Mouse (Mus musculus): ENCODE data around the gene 1810055G02Rik.
A peak's percentile ranks its signal among the peaks of the same experiment; 100 is the strongest.

Gene 1810055G02Rik

GRCm38 (mm10) chr19:3695006-3695405 lies 13.1 kb upstream of the 1810055G02Rik start:
- DNase-seq (ENCODE audit: low read depth, low spot score), result no peak

- DNase-seq (ENCODE audit: low read depth, low spot score), result no peak
These were observed 12.6 kb upstream of the 1810055G02Rik start for GRCm38 (mm10) chr19:3695471-3695870.

GRCm38 (mm10) chr19:3695976-3696375 lies 12.1 kb upstream of the 1810055G02Rik start:
- DNase-seq (ENCODE audit: low read depth, low spot score), result no peak

GRCm38 (mm10) chr19:3698035-3698434 lies 10.1 kb upstream of the 1810055G02Rik start:
- no peak for DNase-seq (ENCODE audit: low read depth, low spot score)

DNA sequence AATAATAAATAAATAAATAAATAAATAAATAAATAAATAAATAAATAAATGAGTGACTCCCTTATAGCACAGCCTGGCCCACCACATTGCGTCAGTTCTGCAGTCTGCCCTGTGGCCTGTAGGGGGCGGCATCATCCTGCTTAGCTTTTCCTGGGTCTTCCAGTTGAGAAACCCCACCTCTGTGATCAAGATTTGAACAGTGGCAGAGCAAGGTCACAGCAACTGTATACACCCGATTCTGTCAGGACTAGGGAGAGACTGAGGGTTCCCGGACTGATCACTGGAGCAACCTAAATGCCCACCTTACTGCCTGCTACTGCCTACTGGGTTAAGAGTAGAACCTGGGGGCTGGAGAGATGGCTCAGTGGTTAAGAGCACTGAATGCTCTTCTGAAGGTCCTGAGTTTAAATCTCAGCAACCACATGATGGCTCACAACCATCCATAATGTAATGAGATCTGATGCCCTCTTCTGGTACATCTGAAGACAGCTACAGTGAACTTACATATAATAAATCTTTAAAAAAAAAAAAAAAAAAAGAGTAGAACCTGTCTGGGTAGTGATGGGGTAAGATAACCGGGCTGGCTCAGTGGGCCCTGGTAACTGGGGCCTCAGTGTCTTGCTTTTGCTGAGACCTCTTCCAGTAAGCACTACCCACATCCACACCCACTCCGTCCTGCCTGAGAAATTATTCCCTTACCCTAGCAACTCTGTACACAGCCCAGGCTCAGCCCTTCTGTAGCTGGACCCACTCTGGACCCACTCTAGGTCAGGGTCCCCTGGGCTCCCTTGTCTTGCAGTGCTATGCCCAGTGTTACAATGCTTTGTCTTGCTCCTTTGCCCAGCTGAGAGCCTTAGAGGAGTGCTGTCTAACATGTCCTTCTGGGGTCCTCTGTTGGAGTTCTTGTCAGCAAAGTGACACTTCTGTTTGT lies 8.3 kb upstream of the 1810055G02Rik start:
- peak; percentile 80 for DNase-seq (ENCODE audit: low read depth, low spot score)

GRCm38 (mm10) chr19:3702460-3702859 lies 5.6 kb upstream of the 1810055G02Rik start:
- DNase-seq (ENCODE audit: low read depth, low spot score), result no peak

DNA sequence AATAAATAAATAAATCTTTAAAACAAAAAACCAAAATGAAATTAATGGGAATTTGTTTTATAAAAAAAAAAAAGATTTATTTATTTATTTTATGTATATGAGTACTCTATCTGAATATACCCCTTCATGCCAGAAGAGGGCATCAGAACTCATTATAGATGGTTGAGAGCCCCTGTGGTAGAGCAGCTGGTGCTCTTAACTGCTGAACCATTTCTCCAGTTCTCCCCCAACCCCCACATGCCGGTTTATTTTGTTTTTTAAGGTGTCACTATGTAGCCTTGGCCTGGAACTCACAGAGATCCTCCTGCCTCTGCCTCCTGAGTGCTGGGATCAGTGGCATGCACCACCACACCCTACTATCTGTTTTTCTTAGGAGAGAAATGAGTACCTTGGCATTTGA lies 1.8 kb upstream of the 1810055G02Rik start:
- DNase-seq (ENCODE audit: low read depth, low spot score), result no peak

DNA sequence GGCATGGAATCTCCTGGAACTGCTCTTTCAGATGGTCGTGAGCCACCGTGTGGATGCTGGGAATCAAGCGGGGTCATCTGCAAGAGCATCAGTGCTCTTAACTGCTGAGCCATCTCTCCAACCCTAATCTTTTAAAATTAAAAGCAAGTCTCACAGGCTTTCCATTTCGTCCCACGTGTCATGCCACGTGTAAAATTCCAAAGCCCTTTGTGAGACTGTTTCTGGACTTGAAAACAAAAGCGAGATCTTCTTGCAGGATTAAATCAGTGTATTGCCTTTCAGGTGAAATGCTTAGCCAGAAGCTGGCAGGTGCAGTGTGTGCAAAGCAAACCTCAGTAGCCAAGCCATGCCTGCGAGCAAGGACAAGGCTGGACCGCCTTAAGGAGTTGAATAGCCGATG lies 540 bp upstream of the 1810055G02Rik start:
- peak; percentile 14 for DNase-seq (ENCODE audit: low read depth, low spot score)

DNA sequence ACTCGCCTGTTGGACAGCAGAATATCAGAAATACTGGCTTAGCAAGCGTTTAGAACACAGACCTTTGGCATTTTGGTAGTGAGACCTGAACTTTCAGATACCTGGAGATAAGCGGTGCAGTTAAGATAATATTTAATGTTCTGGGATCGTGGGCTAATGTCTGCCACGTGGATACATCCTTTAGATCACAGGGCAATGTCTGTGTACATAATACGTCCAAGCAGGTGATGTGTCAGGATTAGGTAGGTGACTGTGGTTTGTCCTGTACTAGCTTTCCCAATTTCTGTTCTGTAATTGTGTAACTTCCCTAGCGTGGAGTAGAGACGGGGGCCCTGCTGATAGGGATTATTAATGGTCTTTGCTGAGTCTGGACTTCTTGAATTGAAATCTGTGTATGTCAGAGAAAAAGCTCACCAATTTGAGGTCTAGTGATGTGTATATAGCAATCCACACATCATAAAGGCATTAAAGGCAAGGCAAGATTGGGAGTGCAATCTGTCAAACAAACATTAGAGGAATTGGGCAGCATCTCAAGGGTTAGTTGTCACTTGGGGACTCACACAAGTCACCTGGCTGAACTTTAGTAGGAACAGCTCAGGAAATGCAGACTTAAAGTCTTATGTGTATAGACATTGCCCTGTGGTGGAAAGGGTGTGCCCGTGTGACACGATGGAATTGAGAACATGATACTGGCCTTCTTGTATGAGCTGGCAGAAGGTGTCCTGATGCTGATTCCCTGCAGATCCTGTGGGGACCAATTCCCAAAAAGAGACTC lies 1.1 kb downstream of the 1810055G02Rik start:
- DNase-seq (ENCODE audit: low read depth, low spot score), result no peak

DNA sequence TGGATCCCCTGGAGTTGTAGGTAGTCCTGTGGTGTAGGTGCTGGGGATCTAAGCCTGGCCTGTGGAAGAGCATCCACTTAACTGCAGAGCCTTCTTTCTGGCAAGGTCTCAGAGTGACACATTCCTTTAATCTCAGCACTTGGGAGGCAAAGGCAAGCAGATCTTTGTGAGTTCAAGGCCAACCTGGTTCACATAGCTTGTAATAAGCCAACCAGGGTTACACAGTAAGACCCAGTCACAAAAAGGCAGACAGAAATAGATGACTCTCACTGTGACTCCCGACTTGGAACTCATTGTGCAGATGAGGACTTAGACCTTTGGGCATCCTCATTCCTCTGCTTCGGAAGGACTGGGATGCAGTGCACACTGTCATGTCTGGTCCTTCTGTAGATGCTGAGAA lies 2.3 kb downstream of the 1810055G02Rik start:
- no peak for DNase-seq (ENCODE audit: low read depth, low spot score)

DNA sequence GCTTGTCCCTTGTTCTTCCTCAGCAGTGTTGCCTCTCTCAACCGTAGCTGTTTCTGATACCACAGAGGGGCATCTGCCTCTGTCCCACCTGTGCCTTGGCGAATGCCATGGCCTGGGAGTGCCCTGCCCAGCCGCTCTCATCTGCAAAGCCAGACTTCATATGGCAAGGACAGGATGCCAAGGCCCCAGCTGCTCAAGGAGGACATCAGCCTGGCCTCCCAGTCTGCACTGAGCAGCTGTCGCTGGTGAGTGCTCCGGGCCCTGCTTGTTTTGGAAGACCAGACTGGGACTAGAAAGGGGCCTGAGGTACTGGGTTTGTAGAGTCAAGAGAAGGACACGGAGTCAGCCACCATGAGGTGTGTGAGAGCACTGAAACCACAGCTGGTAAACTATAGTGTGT lies 6.3 kb downstream of the 1810055G02Rik start:
- no peak for DNase-seq (ENCODE audit: low read depth, low spot score)

DNA sequence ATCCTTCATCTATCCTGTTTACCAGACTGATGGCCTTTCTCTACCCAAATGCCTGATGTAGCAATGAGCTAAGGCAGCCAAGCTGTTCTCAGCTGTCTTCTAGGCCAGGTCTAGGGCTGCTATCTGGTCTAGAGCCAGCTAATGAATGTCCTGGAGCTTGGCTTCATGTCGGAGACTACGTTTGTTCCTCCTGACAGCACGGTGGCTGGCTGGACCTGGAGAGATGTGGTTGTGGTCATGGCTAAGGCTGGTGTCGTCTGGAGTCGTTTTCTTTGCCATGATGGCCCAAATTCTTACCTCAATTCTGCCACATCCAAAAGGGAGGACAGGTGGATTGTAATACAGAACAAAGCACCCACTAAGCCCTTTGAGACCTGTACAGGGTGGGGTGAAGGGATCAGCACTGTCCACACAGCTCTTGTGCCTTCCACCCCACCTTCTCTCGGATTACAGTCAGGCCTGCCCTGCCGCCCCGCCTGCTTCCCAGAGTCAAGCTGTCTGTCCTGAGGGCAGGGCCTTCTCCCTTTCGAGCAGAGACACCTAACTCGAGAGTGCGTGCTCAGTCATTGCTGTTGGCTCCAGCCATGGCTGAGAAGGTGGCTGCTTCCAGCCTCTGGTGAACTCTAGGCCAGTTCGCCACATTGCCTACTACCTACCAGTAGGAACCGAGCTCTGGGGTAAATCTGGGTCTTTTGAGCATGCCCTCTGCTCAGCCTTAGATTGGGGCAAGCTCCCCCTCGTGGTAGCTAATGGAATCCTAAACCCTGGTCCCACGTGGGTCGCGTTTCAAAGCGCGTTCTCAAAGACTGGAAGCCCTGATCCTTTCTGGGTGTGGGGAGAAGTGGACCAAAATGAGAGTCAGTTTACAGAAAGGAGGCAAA lies 10.6 kb downstream of the 1810055G02Rik start:
- DNase-seq (ENCODE audit: low read depth, low spot score), result peak; percentile 80

DNA sequence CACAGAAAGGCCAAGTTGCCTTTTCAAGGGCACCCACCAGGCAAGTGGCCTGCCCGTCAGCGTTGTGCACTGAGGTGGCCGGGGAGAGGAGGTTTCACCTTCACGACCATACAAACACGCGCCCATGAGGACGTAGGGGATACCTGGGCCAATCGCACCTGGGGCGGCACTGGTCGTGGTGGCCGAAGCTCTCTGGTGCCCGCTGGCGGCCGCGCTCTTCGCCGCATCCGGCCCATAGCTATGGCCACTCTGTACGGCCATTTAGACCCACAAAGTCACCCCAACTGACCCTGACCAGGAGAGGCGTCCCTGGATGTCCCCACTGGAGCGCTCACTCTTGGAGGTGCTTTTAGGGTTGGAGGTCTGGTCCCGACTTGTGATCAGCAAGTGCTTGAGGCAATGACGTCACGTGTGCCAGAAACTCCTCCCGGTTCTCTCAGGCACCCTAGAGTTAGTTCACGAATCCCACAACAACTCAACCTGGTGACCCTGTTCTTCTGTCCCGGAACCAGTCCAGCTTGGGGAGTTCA lies 11.3 kb downstream of the 1810055G02Rik start:
- peak; percentile 30 for DNase-seq (ENCODE audit: low read depth, low spot score)

DNA sequence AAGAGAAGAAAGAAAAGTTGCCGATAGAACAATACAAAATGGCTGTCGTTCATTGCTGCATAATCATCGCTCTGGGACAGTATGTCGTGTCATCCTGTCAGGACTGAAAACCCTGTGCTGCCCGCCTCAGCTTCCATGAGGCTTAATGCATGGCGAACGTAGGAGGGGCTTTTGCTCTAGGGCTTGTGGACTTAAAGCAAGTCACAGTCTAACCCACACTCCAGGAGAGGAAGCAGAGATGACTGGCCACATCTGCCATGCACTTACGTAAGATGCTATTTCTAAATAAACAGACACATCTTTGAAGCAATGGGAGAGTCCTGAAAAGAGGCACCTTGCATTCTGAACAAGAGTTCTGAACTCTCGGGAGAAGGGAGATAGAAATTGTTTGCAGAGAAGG lies 15.1 kb downstream of the 1810055G02Rik start:
- DNase-seq (ENCODE audit: low read depth, low spot score), result no peak

GRCm38 (mm10) chr19:3723904-3724303 lies 15.8 kb downstream of the 1810055G02Rik start:
- peak; percentile 64 for DNase-seq (ENCODE audit: low read depth, low spot score)

- peak; percentile 80 for DNase-seq (ENCODE audit: low read depth, low spot score)
These were observed 16.7 kb downstream of the 1810055G02Rik start for GRCm38 (mm10) chr19:3724779-3725178.

- DNase-seq (ENCODE audit: low read depth, low spot score), result no peak
These were observed 20.8 kb downstream of the 1810055G02Rik start for GRCm38 (mm10) chr19:3728901-3729300.

GRCm38 (mm10) chr19:3730781-3731646 lies 22.9 kb downstream of the 1810055G02Rik start:
- no peak for DNase-seq (ENCODE audit: low read depth, low spot score)

DNA sequence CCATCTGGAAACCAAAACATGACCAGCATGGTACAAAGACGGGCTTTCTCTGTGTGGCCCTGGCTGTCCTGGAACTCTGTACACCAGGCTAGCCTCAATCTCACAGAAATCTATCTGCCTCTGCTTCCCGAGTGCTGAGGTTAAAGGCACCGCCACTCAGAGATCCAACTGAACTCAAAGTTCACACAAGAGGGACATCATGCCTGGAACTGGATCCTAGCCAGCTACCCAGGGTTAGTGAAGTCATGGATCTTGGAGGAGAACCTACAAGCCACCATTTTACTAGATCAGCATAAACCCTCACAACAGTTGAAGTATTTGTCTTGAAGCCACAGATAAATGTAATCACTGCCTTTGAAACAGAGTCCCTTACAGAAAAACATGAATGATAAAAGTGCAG lies 27.9 kb downstream of the 1810055G02Rik start:
- no peak for DNase-seq (ENCODE audit: low read depth, low spot score)

DNA sequence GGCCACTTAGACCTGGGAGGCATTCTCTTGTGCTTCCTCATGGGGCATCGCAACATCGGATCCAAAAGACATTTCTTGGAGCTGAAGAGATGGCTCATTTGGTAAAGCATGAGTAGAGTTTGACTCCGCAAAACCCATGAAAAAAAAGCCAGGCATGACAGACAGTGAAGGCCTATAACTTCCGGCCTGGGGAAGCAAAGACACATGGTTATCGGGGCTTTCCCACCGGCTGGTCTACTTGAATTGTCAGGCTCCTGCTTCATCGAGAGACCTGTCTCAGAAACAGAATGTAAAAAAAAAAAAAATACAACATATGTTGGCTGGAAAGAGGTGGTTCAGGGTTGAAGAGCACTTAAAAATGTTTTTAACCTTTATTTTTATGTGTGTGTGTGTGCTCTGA lies 31.6 kb downstream of the 1810055G02Rik start:
- no peak for DNase-seq (ENCODE audit: low read depth, low spot score)
